Mouse (Mus musculus): ENCODE measurements around the gene Mien1.

Gene Mien1

GRCm38 (mm10) chr11:98459071-98459741 is 20.4 kb upstream of the Mien1 start:
- no peak for DNase-seq

- DNase-seq = no peak
Measured at GRCm38 (mm10) chr11:98458121-98458990, 19.6 kb upstream of the Mien1 start.

- DNase-seq = peak; percentile 91
Measured at GRCm38 (mm10) chr11:98457367-98458120, 18.8 kb upstream of the Mien1 start.

GRCm38 (mm10) chr11:98456945-98457344 is 18.2 kb upstream of the Mien1 start:
- no peak for DNase-seq

GRCm38 (mm10) chr11:98456545-98456944 is 17.8 kb upstream of the Mien1 start:
- DNase-seq = no peak

GRCm38 (mm10) chr11:98455484-98455883 is 16.7 kb upstream of the Mien1 start:
- no peak for DNase-seq

GRCm38 (mm10) chr11:98449921-98450771 is 11.4 kb upstream of the Mien1 start:
- no peak for DNase-seq

GRCm38 (mm10) chr11:98449419-98449818 is 10.6 kb upstream of the Mien1 start:
- DNase-seq = no peak

- no peak for DNase-seq
Measured at GRCm38 (mm10) chr11:98448191-98448790, 9.5 kb upstream of the Mien1 start.

GRCm38 (mm10) chr11:98447475-98447834 is 8.7 kb upstream of the Mien1 start:
- no peak for DNase-seq

- DNase-seq = peak; percentile 71
Measured at GRCm38 (mm10) chr11:98446562-98447474, 8.0 kb upstream of the Mien1 start.

GRCm38 (mm10) chr11:98446213-98446561 is 7.4 kb upstream of the Mien1 start, which contains the start of gene Grb7:
Grb7 (plus strand) TSS chr11:98446394.
- no peak for DNase-seq

GRCm38 (mm10) chr11:98445679-98446078 is 6.9 kb upstream of the Mien1 start:
- DNase-seq = no peak

- peak; percentile 35 for DNase-seq
Measured at GRCm38 (mm10) chr11:98445238-98445637, 6.4 kb upstream of the Mien1 start.

- DNase-seq = no peak
Measured at GRCm38 (mm10) chr11:98443688-98444087, 4.9 kb upstream of the Mien1 start.

- DNase-seq = no peak
Measured at GRCm38 (mm10) chr11:98437441-98437840, 1.4 kb downstream of the Mien1 start.

GRCm38 (mm10) chr11:98435723-98436122 is 3.1 kb downstream of the Mien1 start:
- DNase-seq = no peak

GRCm38 (mm10) chr11:98431743-98432502 is 6.9 kb downstream of the Mien1 start:
- DNase-seq = no peak

- no peak for DNase-seq
Measured at GRCm38 (mm10) chr11:98428436-98428835, 10.4 kb downstream of the Mien1 start.

GRCm38 (mm10) chr11:98426592-98426991 is 12.2 kb downstream of the Mien1 start:
- no peak for DNase-seq

Measured in lung, postnatal 10 days (tissue).